Mouse (Mus musculus) hindbrain, embryonic 12.5 days (tissue): ENCODE measurements around the gene Cops9. TPM values are rescaled to one million over a fixed set of nuclear protein-coding genes. Genes with fewer than 3 reads are reported as not detected.

Experiments used
- ATAC-seq: fragments of 200-750 bp; cut with Nextera tagmentation; 2 replicates; pipeline ENCODE4 v1.8.0; 2017; ENCODE audit warnings: moderate TSS enrichment; ENCODE audit not compliant: low FRiP score
- H3K27ac ChIP-seq: fragments of 300-500 bp; sonication (generic); 2 replicates; pipeline ENCODE4 v1.5.1; 2016; ENCODE audit warnings: mild to moderate bottlenecking
- H3K27me3 ChIP-seq: fragments of 300-500 bp; sonication (generic); 2 replicates; pipeline ENCODE4 v1.6.1; 2016; ENCODE audit warnings: mild to moderate bottlenecking
- H3K36me3 ChIP-seq: fragments of 300-500 bp; sonication (generic); 2 replicates; pipeline ENCODE4 v1.6.1; 2016; ENCODE audit warnings: mild to moderate bottlenecking
- H3K4me1 ChIP-seq: fragments of 300-500 bp; sonication (generic); 2 replicates; pipeline ENCODE4 v1.6.1; 2016
- H3K4me2 ChIP-seq: fragments of 300-500 bp; sonication (generic); replicated peaks from 2 replicates; pipeline ENCODE4 v1.6.1; 2016; ENCODE audit warnings: mild to moderate bottlenecking
- H3K4me3 ChIP-seq: fragments of 300-500 bp; sonication (generic); 2 replicates; pipeline ENCODE4 v1.5.1; 2016; ENCODE audit warnings: mild to moderate bottlenecking
- H3K9ac ChIP-seq: fragments of 300-500 bp; sonication (generic); 2 replicates; pipeline ENCODE4 v1.6.1; 2016; ENCODE audit warnings: mild to moderate bottlenecking, moderate library complexity
- H3K9me3 ChIP-seq: fragments of 300-500 bp; sonication (generic); replicated peaks from 2 replicates; pipeline ENCODE4 v1.6.1; 2016; ENCODE audit warnings: mild to moderate bottlenecking
- WGBS: fragments of 180-500 bp; shearing (Covaris S2); methylation state at CpG from one replicate; pipeline ENCODE4 v1.1.7; 2016; 5-methylcytosine and 5-hydroxymethylcytosine counted together
- polyA plus RNA-seq: library from polyadenylated mRNA; unstranded; fragments of >200 nt; fragmentation: Nextera tagmentation; extraction: Ambion mirVana; gene quantifications from 2 replicates; pipeline ENCODE4 v1.2.1, GENCODE M21; 2016

The Cops9 gene
- polyA plus RNA-seq, 1 experiment from 2014 or later = 394 TPM

GRCm38 (mm10) chr1:92618360-92618759 lies 23.4 kb downstream of the Cops9 start:
- Histone ChIP-seq H3K4me2 (no peak overlapping the region), H3K36me3 (no peaks in the 10 kb centered on the region), H3K4me1 (peaks cover 2% of the 10 kb centered on the region; the same call in 1 of the 2 replicates), H3K27ac (no peak overlapping the region), H3K9me3 (no peaks in the 10 kb centered on the region), H3K9ac (no peak overlapping the region), H3K4me3 (no peak overlapping the region), H3K27me3 (no peaks in the 10 kb centered on the region)
- ATAC-seq = no peak
- WGBS = 80% methylated on average over 4 of the region's 4 CpGs

DNA sequence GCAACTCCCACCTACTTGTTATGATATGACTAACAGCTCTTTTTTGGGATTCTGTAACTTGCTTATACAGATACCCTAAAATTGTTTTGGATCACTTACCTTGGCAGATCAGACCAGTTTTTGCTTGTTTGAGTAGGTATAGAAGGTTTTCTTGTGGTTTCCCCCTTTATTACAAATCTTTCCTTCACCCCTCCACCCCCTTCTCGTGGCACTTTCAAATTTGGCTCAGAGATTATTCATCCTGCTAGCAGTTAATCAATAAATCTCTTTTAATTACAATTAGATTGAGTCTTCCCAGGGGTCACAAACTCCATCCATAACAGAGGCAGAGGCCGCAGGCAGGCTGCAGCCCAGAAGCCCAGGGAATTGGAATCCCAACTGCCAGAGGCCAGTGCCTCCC lies 24.3 kb downstream of the Cops9 start, which contains the start of gene Olfr12:
Gene Olfr12, plus strand, starts transcription at position 301 of the 400 bp plus-strand sequence.
- Histone ChIP-seq H3K4me2 (no peak within 1 kb of the TSS), H3K27ac (no peak within 1 kb of the TSS), H3K36me3 (no peaks in the 10 kb centered on the region), H3K9ac (no peak within 1 kb of the TSS), H3K4me1 (peaks cover 3% of the 10 kb centered on the region; the same call in 1 of the 2 replicates), H3K4me3 (no peak within 1 kb of the TSS), H3K27me3 (0 out of 2 replicates have a peak, but pooled peaks cover under 1% of the 10 kb centered on the region), H3K9me3 (no peaks in the 10 kb centered on the region)
- WGBS = 65% methylated on average over 2 of the region's 2 CpGs
- no peak for ATAC-seq

DNA sequence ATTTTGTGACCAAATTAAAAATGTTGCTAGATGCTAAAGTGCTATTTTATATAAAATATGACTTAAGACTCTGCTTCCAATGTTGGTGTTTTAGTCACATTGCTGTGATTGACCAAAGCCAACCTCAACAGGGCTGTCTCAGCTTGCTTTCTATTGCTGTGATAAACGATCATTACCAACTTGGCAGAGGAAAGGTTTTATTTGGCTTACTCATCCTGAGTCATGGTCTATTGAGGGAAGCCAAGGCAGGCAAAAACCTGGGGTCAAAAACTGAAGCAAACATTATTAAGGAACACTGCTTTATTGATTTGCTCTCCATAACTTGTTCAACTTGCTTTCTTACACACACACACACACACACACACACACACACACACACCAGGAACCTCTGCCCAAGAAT lies 25.7 kb downstream of the Cops9 start:
- Histone ChIP-seq H3K36me3 (no peaks in the 10 kb centered on the region), H3K9me3 (no peaks in the 10 kb centered on the region), H3K27me3 (peaks cover 10% of the 10 kb centered on the region), H3K27ac (no peak overlapping the region), H3K4me1 (peaks cover 3% of the 10 kb centered on the region; the same call in 1 of the 2 replicates), H3K9ac (no peak overlapping the region), H3K4me3 (no peak overlapping the region), H3K4me2 (no peak overlapping the region)
- 86% methylated on average over 1 of the region's 1 CpGs for WGBS
- ATAC-seq = no peak

GRCm38 (mm10) chr1:92614516-92614915 lies 27.3 kb downstream of the Cops9 start:
- Histone ChIP-seq H3K27me3 (peaks cover 10% of the 10 kb centered on the region), H3K4me2 (no peak overlapping the region), H3K9ac (no peak overlapping the region), H3K4me3 (no peak overlapping the region), H3K27ac (no peak overlapping the region), H3K36me3 (no peaks in the 10 kb centered on the region), H3K9me3 (no peaks in the 10 kb centered on the region), H3K4me1 (peaks cover 3% of the 10 kb centered on the region; the same call in 1 of the 2 replicates)
- no peak for ATAC-seq
- 13% methylated on average over 1 of the region's 1 CpGs for WGBS

DNA sequence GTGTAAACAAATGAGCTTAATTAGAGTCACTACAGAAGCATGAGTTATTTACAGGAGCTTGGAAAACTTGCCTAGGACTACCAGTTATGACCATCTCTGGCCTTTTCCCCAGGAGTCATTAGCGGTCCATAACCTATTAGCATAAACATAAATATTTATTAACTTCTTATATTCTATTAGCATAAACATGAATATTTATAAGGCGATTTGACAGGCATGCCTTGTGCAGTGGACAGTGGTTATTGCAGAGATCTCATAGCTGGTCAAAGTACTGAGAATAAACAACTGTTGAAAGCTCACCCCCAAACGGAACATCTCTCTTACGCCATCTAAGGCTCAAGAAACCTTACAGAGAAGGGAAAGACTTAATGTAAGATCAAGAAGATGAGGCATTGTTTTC lies 28.6 kb downstream of the Cops9 start:
- peaks cover 10% of the 10 kb centered on the region for H3K27me3 ChIP-seq
- no peaks in the 10 kb centered on the region for H3K9me3 ChIP-seq
- ATAC-seq = peak; percentile 60; the same call in 1 of the 2 replicates

DNA sequence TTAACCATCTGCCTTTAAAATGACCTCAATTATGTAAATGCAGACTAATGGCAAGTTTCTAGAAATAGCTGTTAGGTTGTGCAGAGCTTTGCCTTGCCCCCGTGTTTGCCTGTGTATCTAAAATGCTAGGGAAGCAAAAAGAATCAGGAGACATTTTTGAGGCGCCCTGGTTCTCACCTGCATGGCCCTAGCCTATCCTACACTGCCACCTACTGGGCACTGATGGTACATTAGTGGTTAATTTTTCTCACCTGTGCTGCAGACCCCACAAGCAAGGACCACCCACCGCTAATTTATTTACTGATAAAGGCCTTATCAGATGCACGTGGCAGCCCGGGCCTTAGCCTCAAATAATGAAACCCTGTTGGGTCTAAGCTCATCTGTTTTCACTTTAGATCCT lies 30.8 kb downstream of the Cops9 start:
- H3K27me3 ChIP-seq = peaks cover 10% of the 10 kb centered on the region
- no peak overlapping the region for H3K9ac ChIP-seq
- no peaks in the 10 kb centered on the region for H3K36me3 ChIP-seq
- H3K4me3 ChIP-seq = no peak overlapping the region
- H3K4me1 ChIP-seq = peaks cover 3% of the 10 kb centered on the region; the same call in 1 of the 2 replicates
- H3K9me3 ChIP-seq = no peaks in the 10 kb centered on the region
- 9% methylated on average over 5 of the region's 5 CpGs for WGBS
- no peak overlapping the region for H3K4me2 ChIP-seq
- no peak for ATAC-seq
- H3K27ac ChIP-seq = no peak overlapping the region

More for the DNA sequence above, 28.6 kb downstream of the Cops9 start:
- Histone ChIP-seq H3K36me3 (no peaks in the 10 kb centered on the region), H3K9ac (no peak overlapping the region), H3K27ac (no peak overlapping the region), H3K4me2 (no peak overlapping the region), H3K4me3 (no peak overlapping the region), H3K4me1 (peaks cover 3% of the 10 kb centered on the region; the same call in 1 of the 2 replicates)
- 37% methylated on average over 4 of the region's 4 CpGs for WGBS

DNA sequence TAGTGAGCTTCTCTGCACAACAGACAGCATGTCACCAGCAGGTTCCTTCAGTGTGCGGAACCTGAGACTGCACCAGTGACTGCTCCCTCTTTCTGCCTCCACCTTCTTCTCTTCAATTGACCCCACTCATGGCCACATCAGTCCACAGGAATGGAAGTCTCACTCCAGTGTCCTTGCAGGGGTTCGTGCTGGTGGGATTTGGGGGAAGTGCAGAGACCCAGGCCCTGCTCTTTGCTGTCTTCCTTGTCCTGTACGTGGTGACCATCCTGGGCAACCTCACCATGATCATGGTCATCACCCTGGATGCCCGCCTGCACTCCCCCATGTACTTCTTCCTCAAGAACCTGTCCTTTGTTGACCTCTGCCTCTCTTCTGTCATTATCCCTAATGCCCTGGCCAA lies 34.1 kb downstream of the Cops9 start:
- H3K4me1 ChIP-seq = no peaks in the 10 kb centered on the region
- ATAC-seq = no peak
- no peak overlapping the region for H3K9ac ChIP-seq
- no peak overlapping the region for H3K4me2 ChIP-seq
- H3K36me3 ChIP-seq = no peaks in the 10 kb centered on the region
- WGBS = 76% methylated on average over 4 of the region's 4 CpGs
- H3K9me3 ChIP-seq = no peaks in the 10 kb centered on the region
- H3K4me3 ChIP-seq = no peak overlapping the region
- no peak overlapping the region for H3K27ac ChIP-seq
- H3K27me3 ChIP-seq = peaks cover 10% of the 10 kb centered on the region

- H3K9ac ChIP-seq = no peak within 1 kb of the TSS
- H3K4me2 ChIP-seq = no peak within 1 kb of the TSS
- no peak for ATAC-seq
- H3K4me1 ChIP-seq = no peaks in the 10 kb centered on the region
- H3K36me3 ChIP-seq = no peaks in the 10 kb centered on the region
- H3K9me3 ChIP-seq = no peaks in the 10 kb centered on the region
- H3K27me3 ChIP-seq = no peaks in the 10 kb centered on the region
- H3K4me3 ChIP-seq = no peak within 1 kb of the TSS
- 93% methylated on average over 1 of the region's 1 CpGs for WGBS
- no peak within 1 kb of the TSS for H3K27ac ChIP-seq
Measured at GRCm38 (mm10) chr1:92605482-92605881, 36.3 kb downstream of the Cops9 start, which contains the start of gene Olfr1410. Olfr1410 (plus strand) TSS chr1:92605782.

DNA sequence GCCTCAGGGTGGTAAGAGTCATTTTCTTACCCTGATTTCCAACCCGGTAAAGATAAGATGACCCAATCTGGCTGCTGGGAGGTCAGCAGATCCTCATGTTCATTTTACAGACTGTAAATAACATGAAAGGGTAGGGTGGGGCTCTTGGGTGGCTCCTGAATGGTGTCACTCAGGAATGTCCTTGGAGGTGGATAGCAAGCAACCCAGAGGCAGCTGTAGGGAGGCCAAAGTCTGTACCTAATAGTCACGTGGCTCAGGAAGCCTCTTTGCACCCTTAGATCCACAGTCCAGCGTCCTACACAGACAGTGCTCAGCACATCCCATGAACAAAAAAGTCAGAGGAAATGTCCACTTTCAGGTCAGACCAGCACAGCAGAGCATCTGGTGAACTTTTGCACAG lies 45.8 kb downstream of the Cops9 start:
- ATAC-seq = no peak
- WGBS = 92% methylated on average over 3 of the region's 3 CpGs
- Histone ChIP-seq H3K4me3 (no peak overlapping the region), H3K4me1 (no peaks in the 10 kb centered on the region), H3K36me3 (no peaks in the 10 kb centered on the region), H3K9ac (no peak overlapping the region), H3K4me2 (no peak overlapping the region), H3K27me3 (no peaks in the 10 kb centered on the region), H3K27ac (no peak overlapping the region), H3K9me3 (no peaks in the 10 kb centered on the region)

- H3K9ac ChIP-seq = no peak within 1 kb of the TSS
- no peaks in the 10 kb centered on the region for H3K27me3 ChIP-seq
- no peak within 1 kb of the TSS for H3K4me3 ChIP-seq
- H3K9me3 ChIP-seq = no peaks in the 10 kb centered on the region
- no peak within 1 kb of the TSS for H3K4me2 ChIP-seq
- H3K36me3 ChIP-seq = no peaks in the 10 kb centered on the region
- no peaks in the 10 kb centered on the region for H3K4me1 ChIP-seq
- no peak for ATAC-seq
- H3K27ac ChIP-seq = no peak within 1 kb of the TSS
Measured at GRCm38 (mm10) chr1:92594111-92594510, 47.7 kb downstream of the Cops9 start, which contains the start of gene Olfr1411. Olfr1411 (plus strand) TSS chr1:92594411.

Other genes starting within 250 kb of the Cops9 start
- gene Ndufa10, start 168.1 kb downstream of the Cops9 start, polyA plus RNA-seq = 211 and 248 TPM in 2 replicates
- gene Olfr1416, start 156.9 kb downstream of the Cops9 start, polyA plus RNA-seq = not detected in 2 replicates
- not detected in 2 replicates for gene Olfr1415, start 145.9 kb downstream of the Cops9 start, polyA plus RNA-seq
- gene Olfr1414, start 123.3 kb downstream of the Cops9 start, polyA plus RNA-seq = not detected in 2 replicates
- not detected in 2 replicates for gene Olfr1413, start 70.7 kb downstream of the Cops9 start, polyA plus RNA-seq
- not detected in 2 replicates for gene Olfr1412, start 56.2 kb downstream of the Cops9 start, polyA plus RNA-seq
- not detected in 2 replicates for gene Olfr1411, start 47.6 kb downstream of the Cops9 start, polyA plus RNA-seq
- not detected in 2 replicates for gene Olfr1410, start 36.2 kb downstream of the Cops9 start, polyA plus RNA-seq
- gene Olfr12, start 24.2 kb downstream of the Cops9 start, polyA plus RNA-seq = not detected in 2 replicates
- gene Otos, start 6.9 kb upstream of the Cops9 start, polyA plus RNA-seq = not detected in 2 replicates
- gene Gpc1, start 189.7 kb upstream of the Cops9 start, polyA plus RNA-seq = 79.8 and 80.2 TPM in 2 replicates